Mouse (Mus musculus): ENCODE measurements around the gene Syngap1.
"Not testable (repeated sequence)": the region's sequence is repeated elsewhere in the genome, so short reads cannot be mapped to it uniquely, and the experiment has no call there.

Gene Syngap1

DNA sequence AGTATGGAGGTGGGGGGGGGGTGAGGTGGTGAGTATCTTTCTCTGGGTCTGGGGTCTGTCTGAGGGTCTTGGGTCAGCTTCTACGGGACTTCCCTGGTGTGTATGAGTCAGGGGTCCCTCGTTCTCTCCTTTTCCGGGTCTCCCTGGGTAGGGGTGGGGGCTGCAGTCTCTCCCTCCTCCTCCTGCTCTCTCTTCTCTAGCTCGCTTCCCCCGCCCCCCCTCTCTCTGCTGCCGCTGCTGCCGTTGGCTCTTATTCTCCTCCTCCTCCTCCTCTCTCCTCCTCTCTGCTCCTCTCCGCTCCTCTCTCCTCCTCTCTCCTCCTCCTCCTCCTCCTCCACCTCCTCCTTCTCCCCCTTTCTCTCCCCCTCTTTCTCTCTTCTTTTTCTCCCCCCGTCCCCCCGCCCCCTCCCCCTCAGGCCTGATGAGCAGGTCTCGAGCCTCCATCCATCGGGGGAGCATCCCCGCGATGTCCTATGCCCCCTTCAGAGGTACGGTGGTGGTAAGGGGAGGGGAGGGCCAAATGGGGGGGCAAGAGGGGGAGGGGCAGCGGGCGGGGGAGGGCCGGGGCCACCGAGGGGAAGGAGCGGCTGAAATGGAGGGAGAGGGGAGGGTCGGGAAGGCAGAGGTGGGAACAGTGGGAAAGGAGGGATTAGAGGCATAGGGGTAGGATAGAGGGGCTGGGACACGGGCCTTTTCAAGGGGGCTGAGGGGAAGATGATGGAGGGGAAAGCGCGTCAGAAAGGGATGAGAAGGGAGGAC, at the start of gene Syngap1:
TSS of gene Syngap1 (plus strand) at position 223 of the 759 bp plus-strand sequence.
- peak in 1 of 2 experiments; percentile 62 for DNase-seq (ENCODE audit: low spot score in 2 of 2)

GRCm38 (mm10) chr17:26892635-26893375, 48.2 kb upstream of the Syngap1 start:
- DNase-seq (ENCODE audit: low spot score in 2 of 2): no peak

- DNase-seq (ENCODE audit: low spot score in 2 of 2): no peak
Measured at GRCm38 (mm10) chr17:26893492-26893891, 47.6 kb upstream of the Syngap1 start.

DNA sequence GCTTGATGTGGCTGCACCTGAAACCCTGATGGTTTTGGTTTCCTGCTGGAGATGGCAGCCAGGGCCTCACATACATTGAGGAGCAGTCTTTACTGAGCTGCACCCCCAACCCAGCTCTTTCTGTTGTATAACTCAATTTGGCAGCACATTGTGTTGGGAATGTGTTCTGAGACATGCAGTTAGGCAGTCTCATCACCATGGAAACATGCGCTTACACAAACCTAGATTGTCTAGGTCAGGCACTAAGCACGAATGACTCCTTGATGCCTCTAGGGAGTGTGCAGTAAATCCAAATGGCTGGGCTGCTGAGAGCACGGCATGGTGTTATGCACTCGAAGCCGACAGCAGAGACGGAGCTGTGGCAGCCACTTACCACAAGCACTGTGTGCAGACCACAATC, 46.7 kb upstream of the Syngap1 start:
- DNase-seq (ENCODE audit: low spot score in 2 of 2): no peak

GRCm38 (mm10) chr17:26895578-26895977, 45.5 kb upstream of the Syngap1 start:
- peak in 1 of 2 experiments; percentile 60 for DNase-seq (ENCODE audit: low spot score in 2 of 2)

- DNase-seq (ENCODE audit: low spot score in 2 of 2): no peak
Measured at GRCm38 (mm10) chr17:26900916-26901315, 40.1 kb upstream of the Syngap1 start.

GRCm38 (mm10) chr17:26904320-26904719, 36.7 kb upstream of the Syngap1 start:
- no peak for DNase-seq (ENCODE audit: low spot score in 2 of 2)

GRCm38 (mm10) chr17:26907506-26907905, 33.5 kb upstream of the Syngap1 start:
- peak in 1 of 2 experiments; percentile 25 for DNase-seq (ENCODE audit: low spot score in 2 of 2)

DNA sequence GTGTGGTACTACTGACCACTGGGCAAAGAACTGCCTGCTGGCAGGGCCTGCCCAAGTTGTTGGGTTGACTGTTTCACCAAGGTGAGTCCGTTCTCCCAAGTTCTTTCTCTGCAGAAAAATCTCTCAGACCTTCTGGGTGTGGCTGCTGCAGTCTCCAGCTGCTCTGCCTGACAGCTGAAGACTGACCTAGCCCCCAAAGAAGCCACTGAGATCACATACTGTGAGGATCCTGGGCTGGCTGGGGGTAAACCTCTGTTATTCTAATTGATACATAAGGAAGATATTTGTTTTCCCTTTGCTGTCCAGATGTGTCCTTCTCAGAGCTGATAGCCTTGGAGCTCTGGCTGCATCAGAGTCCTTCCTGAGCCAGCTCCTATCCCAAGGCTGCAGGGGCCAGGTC, 25.8 kb upstream of the Syngap1 start:
- DNase-seq (ENCODE audit: low spot score in 2 of 2): no peak

GRCm38 (mm10) chr17:26916711-26917482, 24.2 kb upstream of the Syngap1 start, which contains the start of gene Kifc5b:
TSS of gene Kifc5b (plus strand) at chr17:26917091.
- DNase-seq (ENCODE audit: low spot score in 2 of 2): peak; percentile 100

- DNase-seq (ENCODE audit: low spot score in 2 of 2): not testable (repeated sequence)
Measured at GRCm38 (mm10) chr17:26917560-26917959, 23.5 kb upstream of the Syngap1 start.

GRCm38 (mm10) chr17:26918343-26918742, 22.7 kb upstream of the Syngap1 start:
- no peak for DNase-seq (ENCODE audit: low spot score in 2 of 2)

DNA sequence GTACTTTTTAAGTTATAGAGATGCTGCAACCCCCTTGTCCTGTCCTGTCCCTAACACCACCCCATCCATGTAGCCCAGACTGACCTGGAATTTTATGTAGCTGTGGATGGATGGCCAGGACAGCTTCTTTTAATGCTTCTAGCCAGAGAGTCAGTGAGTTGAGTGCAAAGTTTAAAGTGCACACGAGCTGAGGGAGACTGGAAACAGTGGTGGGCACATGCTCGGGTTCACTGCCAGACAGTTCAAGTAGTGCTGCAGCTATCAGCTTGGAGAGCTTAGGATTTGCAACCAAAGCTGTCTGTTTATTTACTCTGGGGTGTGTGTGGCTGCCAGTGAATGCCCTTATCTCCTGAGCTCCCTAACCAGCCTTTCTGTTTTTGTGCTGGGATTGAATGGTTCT, 21.5 kb upstream of the Syngap1 start:
- not testable (repeated sequence) for DNase-seq (ENCODE audit: low spot score in 2 of 2)

- not testable (repeated sequence) for DNase-seq (ENCODE audit: low spot score in 2 of 2)
Measured at GRCm38 (mm10) chr17:26922368-26922767, 18.7 kb upstream of the Syngap1 start.

DNA sequence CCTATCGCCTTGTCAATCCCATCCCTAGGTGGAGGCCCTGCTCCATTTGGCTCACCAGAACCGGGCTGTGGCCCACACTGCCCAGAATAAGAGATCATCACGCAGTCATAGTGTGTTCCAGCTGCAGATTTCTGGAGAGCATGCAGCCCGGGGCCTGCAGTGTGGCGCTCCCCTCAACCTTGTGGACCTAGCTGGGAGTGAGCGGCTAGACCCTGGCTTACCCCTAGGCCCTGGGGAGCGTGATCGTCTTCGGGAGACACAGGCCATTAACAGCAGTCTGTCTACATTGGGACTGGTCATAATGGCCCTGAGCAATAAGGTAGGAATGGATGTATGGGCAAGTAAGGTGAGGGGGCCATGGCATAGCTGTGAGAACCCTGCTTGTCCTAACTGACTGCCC, 15.6 kb upstream of the Syngap1 start:
- not testable (repeated sequence) for DNase-seq (ENCODE audit: low spot score in 2 of 2)

- not testable (repeated sequence) for DNase-seq (ENCODE audit: low spot score in 2 of 2)
Measured at GRCm38 (mm10) chr17:26931795-26932194, 9.3 kb upstream of the Syngap1 start.

DNA sequence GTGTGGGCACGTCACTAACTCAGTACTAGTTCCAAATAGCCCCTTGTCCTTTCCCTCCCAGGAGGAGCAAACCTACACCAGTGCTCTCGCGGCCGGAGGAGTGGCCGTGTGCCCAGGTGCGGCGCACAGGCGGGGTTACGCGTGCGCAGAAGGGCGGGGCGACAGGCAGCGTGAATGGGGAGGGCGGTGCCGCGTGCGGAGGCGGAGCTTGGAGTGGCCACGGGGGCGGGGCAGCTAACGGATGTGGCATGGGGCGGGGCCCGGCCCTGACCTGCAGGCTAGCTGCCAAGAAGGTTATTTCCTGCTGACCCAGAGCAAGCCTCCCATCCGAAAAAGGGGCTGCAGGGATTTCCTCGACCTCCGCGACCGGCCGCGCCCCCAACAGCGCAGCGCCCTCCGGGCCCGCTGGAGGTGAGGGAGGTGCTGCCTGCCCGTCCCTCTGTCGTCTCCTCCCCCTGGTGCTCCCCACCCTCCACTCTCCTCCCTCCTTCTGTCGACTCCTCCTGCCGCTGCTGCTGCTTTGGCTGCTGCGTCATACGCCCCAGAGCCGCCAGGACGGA, 8.1 kb upstream of the Syngap1 start, which contains the start of gene Phf1:
TSS of gene Phf1 (plus strand) at position 214 of the 560 bp plus-strand sequence.
- peak; percentile 88 to 91 for DNase-seq (ENCODE audit: low spot score in 2 of 2)

DNA sequence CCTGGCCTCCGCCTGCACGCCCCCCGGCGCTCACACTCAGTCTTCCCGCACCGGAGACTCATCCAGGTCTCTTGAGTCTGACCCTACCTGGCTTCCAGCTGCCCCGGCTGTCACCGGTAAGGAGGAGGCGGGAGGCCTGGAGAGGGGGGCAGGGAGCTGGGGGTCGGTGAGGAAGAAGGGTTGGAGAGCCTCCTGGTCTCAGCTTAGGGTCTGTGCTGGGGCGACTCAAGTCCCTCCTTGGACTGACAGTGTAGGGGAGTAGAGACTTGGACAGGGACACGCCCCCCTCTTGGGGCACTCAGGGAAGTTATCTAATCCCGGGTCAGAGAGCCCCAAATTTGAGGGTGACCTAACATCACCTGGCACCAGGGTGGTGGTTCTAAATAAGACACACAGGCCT, 7.6 kb upstream of the Syngap1 start:
- DNase-seq (ENCODE audit: low spot score in 2 of 2): no peak

GRCm38 (mm10) chr17:26933885-26934827, 6.9 kb upstream of the Syngap1 start:
- no peak for DNase-seq (ENCODE audit: low spot score in 2 of 2)

DNA sequence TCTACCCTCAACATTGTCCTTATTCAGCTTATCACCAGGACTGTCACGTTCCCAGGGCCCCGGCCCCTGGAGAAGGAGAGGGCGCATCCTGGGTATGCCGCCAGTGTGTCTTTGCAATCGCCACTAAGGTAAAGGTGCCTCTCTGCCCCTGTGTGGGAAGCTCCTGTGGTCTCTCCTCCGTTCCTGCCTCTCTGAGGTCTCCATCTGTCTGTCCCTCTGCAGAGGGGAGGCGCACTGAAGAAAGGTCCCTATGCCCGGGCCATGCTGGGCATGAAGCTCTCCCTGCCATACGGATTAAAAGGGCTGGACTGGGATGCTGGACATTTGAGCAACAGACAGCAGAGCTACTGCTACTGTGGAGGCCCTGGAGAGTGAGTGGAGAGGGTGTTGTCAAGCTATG, 6.0 kb upstream of the Syngap1 start:
- DNase-seq (ENCODE audit: low spot score in 2 of 2): no peak

All from cerebellum, postnatal 4 days (tissue).